Mouse (Mus musculus) duodenum, adult 2 months (tissue): ENCODE measurements around the gene Tulp1. TPM values are rescaled to one million over a fixed set of nuclear protein-coding genes. Genes with fewer than 3 reads are reported as not detected.

ENCODE experiments used
- polyA plus RNA-seq: library from polyadenylated mRNA; depleted of rRNA; stranded (reverse); fragments of >200 nt; gene quantifications from 2 replicates; pipeline ENCODE4 v1.2.3, GENCODE M21; 2012; ENCODE audit warnings: low replicate concordance; rRNA removed

Gene Tulp1
- polyA plus RNA-seq = 0.93 and 1.6 TPM in 2 replicates

GRCm38 (mm10) chr17:28365122-28365521 is at the start of gene Tulp1:
Gene Tulp1 (minus strand): TSS chr17:28365222.

DNA sequence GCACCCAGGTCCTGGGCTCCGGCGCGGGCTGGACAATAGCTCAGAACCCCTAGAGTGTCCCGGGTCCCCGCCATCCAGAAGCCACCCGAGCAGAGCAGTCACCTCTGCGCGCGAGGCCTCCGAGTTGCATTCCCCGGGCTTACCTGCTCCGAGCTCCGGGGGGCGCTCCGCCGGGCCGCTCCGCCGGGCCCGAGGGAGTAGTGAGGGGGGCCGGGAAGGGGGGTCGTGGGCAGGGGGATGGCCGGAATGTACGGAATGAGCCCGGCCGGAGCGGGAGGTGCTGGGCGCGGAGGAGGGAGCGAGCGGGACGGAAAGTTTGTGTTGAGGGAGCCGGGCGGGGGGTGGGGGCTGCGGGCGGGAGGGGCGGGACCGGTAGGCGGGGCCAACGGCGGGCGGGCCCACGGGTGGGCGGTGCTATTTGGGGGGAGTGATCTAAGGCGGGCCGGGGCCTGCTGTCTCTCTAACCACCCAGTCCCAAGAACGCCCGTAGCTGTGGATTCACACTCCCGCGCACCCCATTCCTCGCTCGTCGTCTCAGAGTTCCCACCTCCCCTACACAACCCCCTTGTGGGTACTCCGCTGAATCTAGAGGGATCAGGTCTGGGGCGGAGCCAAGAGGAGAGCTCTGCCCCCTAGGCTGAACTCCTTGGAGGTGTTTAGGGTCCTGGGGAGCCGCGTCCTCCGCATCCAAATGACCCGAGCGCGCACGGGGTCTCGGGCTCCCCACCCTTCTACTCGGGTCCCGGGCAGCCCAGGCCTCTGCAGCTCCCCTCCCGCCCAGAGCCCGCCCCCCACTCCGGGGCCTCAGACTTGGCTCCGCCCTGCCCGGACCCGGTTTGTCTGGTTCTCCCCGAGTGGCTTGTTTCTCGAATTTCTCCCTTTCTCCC is 14.3 kb downstream of the Tulp1 start, which contains the start of gene Tead3:
Gene Tead3, minus strand, starts transcription at position 352 of the 887 bp plus-strand sequence.

GRCm38 (mm10) chr17:28328366-28328928 is 36.6 kb downstream of the Tulp1 start, which contains the start of gene Rpl10a:
Gene Rpl10a (plus strand): TSS chr17:28328471.

DNA sequence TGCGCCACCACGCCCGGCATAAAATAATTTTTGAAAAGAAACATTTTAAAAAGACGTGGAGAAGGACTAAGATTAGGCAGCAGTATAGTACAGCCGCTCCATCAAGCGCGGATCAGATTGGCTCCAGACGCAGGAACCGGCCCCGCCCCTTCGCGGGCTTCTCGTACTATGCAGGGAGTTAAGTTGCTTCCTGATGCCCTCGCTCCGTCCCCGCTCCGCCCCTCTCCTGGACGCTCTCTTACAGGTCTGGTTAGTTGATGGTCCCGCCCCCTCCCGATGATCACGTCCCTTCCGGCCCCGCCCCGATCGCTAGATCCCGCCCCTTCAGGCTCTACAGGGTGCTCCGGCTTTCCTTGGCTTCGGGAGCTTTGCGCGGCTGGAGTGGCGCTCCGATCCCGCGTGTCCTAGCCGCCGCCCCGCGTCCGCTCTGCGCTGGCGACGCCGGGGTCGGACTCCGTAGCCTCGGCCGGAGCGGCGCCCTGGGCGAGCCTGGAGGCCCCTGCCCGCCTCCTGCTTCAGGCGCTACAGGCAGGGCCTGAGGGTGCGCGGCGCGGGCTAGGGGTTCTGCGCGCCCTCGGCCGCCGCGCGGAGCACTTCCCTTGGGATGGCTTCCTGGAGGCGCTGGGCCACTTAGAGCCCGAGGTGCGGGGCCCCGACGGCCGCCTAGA is 51.7 kb downstream of the Tulp1 start, which contains the start of gene Fance:
Gene Fance, plus strand, starts transcription at position 308 of the 668 bp plus-strand sequence.

Other genes starting within 250 kb of the Tulp1 start
- gene Scube3, start 223.1 kb downstream of the Tulp1 start, polyA plus RNA-seq = 0.33 and 0.59 TPM in 2 replicates
- 33.5 and 45.7 TPM in 2 replicates for gene Zfp523, start 188.1 kb downstream of the Tulp1 start, polyA plus RNA-seq
- 5.6 and 8.4 TPM in 2 replicates for gene Def6, start 157.4 kb downstream of the Tulp1 start, polyA plus RNA-seq
- 215 and 239 TPM in 2 replicates for gene Ppard, start 132.5 kb downstream of the Tulp1 start, polyA plus RNA-seq
- gene Fance, start 51.7 kb downstream of the Tulp1 start, polyA plus RNA-seq = 14.8 and 18.3 TPM in 2 replicates
- 2,176 and 2,371 TPM in 2 replicates for gene Rpl10a, start 36.8 kb downstream of the Tulp1 start, polyA plus RNA-seq
- gene Tead3, start 14.4 kb downstream of the Tulp1 start, polyA plus RNA-seq = 32.1 and 38.6 TPM in 2 replicates
- 3.4 and 8.9 TPM in 2 replicates for gene Fkbp5, start 152.3 kb upstream of the Tulp1 start, polyA plus RNA-seq
- gene Armc12, start 165.6 kb upstream of the Tulp1 start, polyA plus RNA-seq = not detected in 2 replicates
- not detected in 2 replicates for gene Clpsl2, start 184.2 kb upstream of the Tulp1 start, polyA plus RNA-seq
- 1,018 and 10,312 TPM in 2 replicates for gene Clps, start 195.5 kb upstream of the Tulp1 start, polyA plus RNA-seq
- 0.72 and 1.00 TPM in 2 replicates for gene Lhfpl5, start 210.4 kb upstream of the Tulp1 start, polyA plus RNA-seq